Mouse (Mus musculus): ENCODE measurements at regions not wholly inside any gene's neighbourhood (a gene's known extent, or its start where the extent isn't known, plus 50 kb on each side); places are given as distances from the start of the nearest gene placed in this dataset.

- Histone ChIP-seq H3K36me3 (replicated peaks) (no peaks in the 10 kb centered on the region), H3K27me3 (replicated peaks) (no peaks in the 10 kb centered on the region), H3K9ac (no peak overlapping the region), H3K4me1 (no peaks in the 10 kb centered on the region), H3K4me3 (no peak overlapping the region), H3K27ac (no peak overlapping the region), H3K4me2 (no peak overlapping the region), H3K9me3 (no peaks in the 10 kb centered on the region)
- WGBS: 90% methylated on average over 9 of the region's 9 CpGs
- ATAC-seq (replicated peaks): no peak
Observed at GRCm38 (mm10) chr17:7680658-7681057, 146.4 kb downstream of the Fndc1 start.

- H3K27ac ChIP-seq: no peak overlapping the region
- no peak overlapping the region for H3K9ac ChIP-seq
- no peaks in the 10 kb centered on the region for H3K27me3 ChIP-seq (replicated peaks)
- H3K4me3 ChIP-seq: no peak overlapping the region
- H3K36me3 ChIP-seq (replicated peaks): no peaks in the 10 kb centered on the region
- H3K4me1 ChIP-seq: no peaks in the 10 kb centered on the region
- no peaks in the 10 kb centered on the region for H3K9me3 ChIP-seq
- no peak overlapping the region for H3K4me2 ChIP-seq
- ATAC-seq (replicated peaks): no peak
Observed at GRCm38 (mm10) chr17:7679786-7680185, 147.3 kb downstream of the Fndc1 start.

- Histone ChIP-seq H3K27me3 (replicated peaks) (no peaks in the 10 kb centered on the region), H3K9me3 (no peaks in the 10 kb centered on the region), H3K9ac (no peak overlapping the region), H3K36me3 (replicated peaks) (no peaks in the 10 kb centered on the region), H3K4me2 (no peak overlapping the region), H3K4me3 (no peak overlapping the region), H3K4me1 (no peaks in the 10 kb centered on the region), H3K27ac (no peak overlapping the region)
- no peak for ATAC-seq (replicated peaks)
- WGBS: 82% methylated on average over 9 of the region's 9 CpGs
Observed at GRCm38 (mm10) chr17:7678898-7679297, 148.2 kb downstream of the Fndc1 start.

DNA sequence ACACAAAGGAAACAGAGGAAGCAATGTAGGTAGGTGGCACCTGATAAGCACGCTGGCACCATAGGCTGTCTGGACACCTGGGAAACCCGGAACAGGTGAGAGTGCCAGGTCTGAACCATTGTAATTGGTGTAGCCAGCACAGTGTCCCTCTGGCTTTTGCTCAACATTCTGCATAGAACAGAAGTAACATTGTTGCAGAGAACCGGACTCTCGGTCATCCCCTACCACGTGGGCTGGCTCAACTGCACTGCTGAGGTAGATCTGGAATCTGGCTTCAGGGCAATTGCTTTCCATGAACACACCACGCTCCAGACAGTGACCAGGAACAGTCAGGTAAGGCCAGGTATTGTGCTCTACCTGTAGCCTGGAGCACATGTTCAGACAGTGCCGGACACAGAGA lies 149.3 kb downstream of the Fndc1 start:
- Histone ChIP-seq H3K9me3 (no peaks in the 10 kb centered on the region), H3K27ac (no peak overlapping the region), H3K4me2 (no peak overlapping the region), H3K27me3 (replicated peaks) (no peaks in the 10 kb centered on the region), H3K4me1 (no peaks in the 10 kb centered on the region), H3K9ac (no peak overlapping the region), H3K36me3 (replicated peaks) (no peaks in the 10 kb centered on the region), H3K4me3 (no peak overlapping the region)
- WGBS: 91% methylated on average over 7 of the region's 7 CpGs
- ATAC-seq (replicated peaks): no peak

DNA sequence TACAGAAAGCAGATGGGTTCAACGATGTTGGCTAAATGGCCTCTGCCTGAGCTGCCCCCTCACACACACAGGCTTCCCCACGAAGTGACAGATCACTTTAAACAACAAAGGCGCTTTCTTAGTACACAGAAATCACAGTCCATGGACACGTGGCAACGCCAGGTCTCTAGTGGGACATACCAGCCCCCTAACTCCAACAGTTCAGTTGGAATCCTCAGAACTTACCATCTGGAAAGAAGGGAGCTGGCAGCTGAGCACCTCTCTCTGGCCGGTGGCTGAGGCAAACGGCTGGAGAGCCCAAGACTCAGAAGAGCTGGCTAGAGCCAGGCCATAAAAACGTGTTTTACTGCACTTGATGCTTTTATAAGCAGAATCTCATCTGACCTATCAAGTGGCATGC lies 149.8 kb downstream of the Fndc1 start:
- Histone ChIP-seq H3K4me3 (no peak overlapping the region), H3K27me3 (replicated peaks) (no peaks in the 10 kb centered on the region), H3K36me3 (replicated peaks) (no peaks in the 10 kb centered on the region), H3K9me3 (no peaks in the 10 kb centered on the region), H3K27ac (no peak overlapping the region), H3K4me1 (no peaks in the 10 kb centered on the region), H3K9ac (no peak overlapping the region), H3K4me2 (no peak overlapping the region)
- no peak for ATAC-seq (replicated peaks)
- WGBS: 77% methylated on average over 8 of the region's 8 CpGs

GRCm38 (mm10) chr17:7676776-7677175 lies 150.3 kb downstream of the Fndc1 start:
- Histone ChIP-seq H3K4me2 (no peak overlapping the region), H3K4me3 (no peak overlapping the region), H3K27me3 (replicated peaks) (no peaks in the 10 kb centered on the region), H3K9me3 (no peaks in the 10 kb centered on the region), H3K27ac (no peak overlapping the region), H3K36me3 (replicated peaks) (no peaks in the 10 kb centered on the region), H3K9ac (no peak overlapping the region), H3K4me1 (no peaks in the 10 kb centered on the region)
- ATAC-seq (replicated peaks): no peak
- WGBS: 90% methylated on average over 2 of the region's 2 CpGs

GRCm38 (mm10) chr17:7674511-7674910 lies 152.6 kb downstream of the Fndc1 start:
- no peaks in the 10 kb centered on the region for H3K36me3 ChIP-seq (replicated peaks)
- no peaks in the 10 kb centered on the region for H3K9me3 ChIP-seq
- 84% methylated on average over 2 of the region's 2 CpGs for WGBS
- H3K4me2 ChIP-seq: no peak overlapping the region
- H3K9ac ChIP-seq: no peak overlapping the region
- no peak for ATAC-seq (replicated peaks)
- H3K27ac ChIP-seq: no peak overlapping the region
- no peak overlapping the region for H3K4me3 ChIP-seq
- no peaks in the 10 kb centered on the region for H3K27me3 ChIP-seq (replicated peaks)
- no peaks in the 10 kb centered on the region for H3K4me1 ChIP-seq

GRCm38 (mm10) chr17:7667826-7668225 lies 159.3 kb downstream of the Fndc1 start:
- Histone ChIP-seq H3K4me1 (0 out of 2 replicates have a peak, but pooled peaks cover 4% of the 10 kb centered on the region), H3K27ac (no peak overlapping the region), H3K9ac (no peak overlapping the region), H3K4me2 (no peak overlapping the region), H3K4me3 (no peak overlapping the region), H3K9me3 (no peaks in the 10 kb centered on the region), H3K27me3 (replicated peaks) (no peaks in the 10 kb centered on the region), H3K36me3 (replicated peaks) (no peaks in the 10 kb centered on the region)
- WGBS: 59% methylated on average over 3 of the region's 3 CpGs
- no peak for ATAC-seq (replicated peaks)

DNA sequence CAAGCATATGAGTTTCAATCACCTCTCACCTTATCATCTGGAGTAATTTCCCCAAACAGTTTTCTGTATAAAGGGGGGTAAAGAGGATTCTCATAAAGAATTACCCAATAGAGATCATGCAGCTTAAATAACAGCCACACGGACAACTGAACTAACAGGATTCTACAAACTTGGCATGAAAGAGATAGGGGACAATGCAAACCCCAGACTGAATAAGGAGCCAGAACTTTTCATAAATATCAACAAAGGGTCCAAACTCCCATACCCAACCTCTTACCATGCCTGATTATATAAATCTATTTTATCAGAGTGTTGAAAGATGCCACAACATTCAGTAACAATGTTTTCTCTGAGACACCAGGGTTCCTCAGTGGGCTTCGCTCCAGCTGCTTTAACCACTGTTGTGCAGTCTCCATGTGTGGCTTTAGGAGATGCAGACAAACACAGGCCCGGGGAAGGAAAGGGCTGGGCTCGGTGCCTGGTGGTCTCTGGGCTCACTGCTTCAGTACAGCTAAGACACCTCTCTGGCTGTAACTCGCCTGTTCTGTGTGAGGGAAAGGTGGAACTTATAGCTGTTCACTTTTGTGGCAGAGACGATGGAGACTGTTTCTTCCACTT lies 160.2 kb downstream of the Fndc1 start:
- no peaks in the 10 kb centered on the region for H3K27me3 ChIP-seq (replicated peaks)
- ATAC-seq (replicated peaks): no peak

GRCm38 (mm10) chr17:7666207-7666606 lies 160.9 kb downstream of the Fndc1 start:
- H3K27me3 ChIP-seq (replicated peaks): no peaks in the 10 kb centered on the region
- WGBS: 80% methylated on average over 5 of the region's 5 CpGs
- no peak overlapping the region for H3K9ac ChIP-seq
- H3K27ac ChIP-seq: no peak overlapping the region
- no peaks in the 10 kb centered on the region for H3K9me3 ChIP-seq
- no peak overlapping the region for H3K4me2 ChIP-seq
- H3K4me1 ChIP-seq: 0 out of 2 replicates have a peak, but pooled peaks cover 4% of the 10 kb centered on the region
- no peak overlapping the region for H3K4me3 ChIP-seq
- H3K36me3 ChIP-seq (replicated peaks): no peaks in the 10 kb centered on the region
- ATAC-seq (replicated peaks): no peak

More for the DNA sequence above, 160.2 kb downstream of the Fndc1 start:
- H3K4me2 ChIP-seq: no peak overlapping the region
- WGBS: 63% methylated on average over 6 of the region's 6 CpGs
- no peaks in the 10 kb centered on the region for H3K36me3 ChIP-seq (replicated peaks)
- no peak overlapping the region for H3K4me3 ChIP-seq
- no peaks in the 10 kb centered on the region for H3K9me3 ChIP-seq
- 0 out of 2 replicates have a peak, but pooled peaks cover 4% of the 10 kb centered on the region for H3K4me1 ChIP-seq
- no peak overlapping the region for H3K9ac ChIP-seq
- no peak overlapping the region for H3K27ac ChIP-seq

DNA sequence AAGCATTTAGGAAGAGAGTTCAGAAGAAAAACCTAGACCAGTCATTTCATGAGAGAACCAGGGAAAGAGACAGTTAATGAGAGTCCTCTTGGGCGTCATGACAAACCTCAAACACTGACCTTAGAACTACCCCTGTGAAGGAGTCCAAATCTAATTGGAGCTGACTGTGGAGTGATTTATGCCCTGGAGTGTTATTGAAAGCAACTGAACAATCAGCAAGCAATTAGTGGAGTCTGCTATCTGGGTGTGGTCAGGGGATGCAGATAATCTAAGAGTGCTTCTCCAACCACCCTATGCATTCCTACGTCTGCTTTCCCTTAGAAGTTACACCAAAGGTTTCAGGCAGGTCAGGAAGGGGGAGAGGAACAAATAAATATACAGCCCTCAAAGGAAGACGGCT lies 161.4 kb downstream of the Fndc1 start:
- Histone ChIP-seq H3K27ac (no peak overlapping the region), H3K9ac (no peak overlapping the region), H3K36me3 (replicated peaks) (no peaks in the 10 kb centered on the region), H3K4me3 (no peak overlapping the region), H3K4me2 (no peak overlapping the region), H3K27me3 (replicated peaks) (no peaks in the 10 kb centered on the region), H3K4me1 (0 out of 2 replicates have a peak, but pooled peaks cover 4% of the 10 kb centered on the region), H3K9me3 (no peaks in the 10 kb centered on the region)
- 61% methylated on average over 3 of the region's 3 CpGs for WGBS
- no peak for ATAC-seq (replicated peaks)

DNA sequence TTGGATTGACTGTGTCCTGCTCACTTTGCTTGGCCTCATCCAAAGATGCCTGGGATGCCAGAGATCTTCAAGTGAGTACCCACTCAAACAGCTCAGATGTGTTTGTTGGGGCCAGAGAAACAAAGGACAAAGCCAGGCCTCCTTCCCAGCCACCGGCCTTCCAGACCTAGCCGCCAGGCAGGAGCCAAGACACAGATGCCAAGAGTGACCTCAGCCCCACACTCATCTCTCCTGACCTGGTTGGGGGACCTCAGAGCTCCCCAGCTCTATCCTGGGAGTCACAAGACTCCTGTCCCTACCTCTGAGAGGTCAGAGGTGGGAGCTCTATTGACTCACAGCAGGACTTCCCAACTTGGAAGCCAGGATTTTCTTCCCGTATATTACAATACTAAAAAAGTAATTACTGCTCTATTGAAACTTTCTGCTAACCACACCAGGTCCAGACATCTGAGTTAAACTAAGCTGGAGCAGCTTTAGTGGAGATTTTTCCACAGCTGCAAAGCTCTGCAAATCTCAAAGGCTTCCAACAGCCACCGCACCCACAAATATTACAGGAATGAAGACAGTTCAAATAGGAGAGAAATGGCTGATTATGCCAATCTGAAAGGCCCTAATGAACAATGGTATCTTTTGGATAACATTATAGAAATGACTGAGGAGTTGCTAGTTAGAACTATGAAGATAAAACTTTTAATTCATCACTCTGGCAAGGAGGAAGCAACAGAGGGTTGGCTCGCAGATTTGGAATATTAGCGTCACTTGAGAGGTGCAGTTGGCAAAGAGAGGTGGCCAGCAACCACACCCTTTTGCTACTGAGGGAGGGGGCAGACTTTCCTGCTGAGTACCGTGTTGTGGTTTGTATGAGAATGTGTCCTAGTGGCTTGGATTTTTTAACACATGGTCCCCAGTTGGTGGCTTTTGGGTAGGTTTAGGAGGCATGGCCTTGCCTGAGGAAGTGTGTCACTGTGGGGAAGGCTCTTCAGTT lies 162.9 kb downstream of the Fndc1 start:
- no peak overlapping the region for H3K4me3 ChIP-seq
- H3K4me2 ChIP-seq: no peak overlapping the region
- H3K4me1 ChIP-seq: 0 out of 2 replicates have a peak, but pooled peaks cover 4% of the 10 kb centered on the region
- 82% methylated on average over 7 of the region's 7 CpGs for WGBS
- no peaks in the 10 kb centered on the region for H3K27me3 ChIP-seq (replicated peaks)
- H3K36me3 ChIP-seq (replicated peaks): no peaks in the 10 kb centered on the region
- ATAC-seq (replicated peaks): no peak
- H3K9ac ChIP-seq: no peak overlapping the region
- no peaks in the 10 kb centered on the region for H3K9me3 ChIP-seq
- H3K27ac ChIP-seq: no peak overlapping the region
